Mouse (Mus musculus) layer of hippocampus, postnatal 25 days (tissue): ENCODE measurements around the gene Atp2b4. TPM values are rescaled to one million over a fixed set of nuclear protein-coding genes. Genes with fewer than 3 reads are reported as not detected.
A peak's percentile ranks its signal among the peaks of the same experiment; 100 is the strongest.

ENCODE experiments used
- DNase-seq, 2 experiments: peaks; one replicate each; pipeline ENCODE4 v3.0.0; 2022; ENCODE audit warnings: mixed read lengths in 2 of 2, low spot score in 1 of 2; ENCODE audit errors: extremely low spot score in 1 of 2
- total RNA-seq, 2 experiments: library from RNA; stranded (reverse); gene quantifications; 2 replicates each; pipeline ENCODE4 v1.2.3; 2021

Gene Atp2b4
- total RNA-seq, 2 experiments from 2014 or later: 67.6 to 79.3 TPM

DNA sequence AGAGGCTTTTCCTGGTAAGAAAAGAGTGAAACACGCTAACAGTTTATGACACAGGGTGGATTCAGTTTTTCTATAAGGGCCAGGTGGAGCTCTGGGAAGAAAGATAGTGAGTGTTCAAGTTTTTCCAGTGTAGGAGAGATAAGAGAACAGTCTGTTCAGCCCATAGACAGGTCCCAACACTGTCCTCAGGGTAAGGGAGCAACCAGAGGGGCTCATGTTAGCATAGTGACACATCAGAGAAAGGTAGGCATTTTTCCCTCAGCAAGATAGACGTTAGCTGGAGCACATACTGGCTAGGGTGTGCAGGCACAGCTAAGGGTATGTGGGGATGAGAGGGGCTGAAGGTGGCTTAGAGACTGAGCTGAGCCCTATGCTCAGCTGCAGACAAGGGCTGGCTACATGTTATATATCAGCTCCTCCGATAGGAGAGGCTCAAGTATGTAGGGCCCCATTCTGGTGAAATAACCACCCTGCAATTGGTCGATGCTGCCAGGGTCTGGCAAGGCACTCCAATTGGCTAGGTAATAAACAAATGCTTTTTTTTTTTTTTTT lies 46.4 kb downstream of the Atp2b4 start:
- no peak for DNase-seq

DNA sequence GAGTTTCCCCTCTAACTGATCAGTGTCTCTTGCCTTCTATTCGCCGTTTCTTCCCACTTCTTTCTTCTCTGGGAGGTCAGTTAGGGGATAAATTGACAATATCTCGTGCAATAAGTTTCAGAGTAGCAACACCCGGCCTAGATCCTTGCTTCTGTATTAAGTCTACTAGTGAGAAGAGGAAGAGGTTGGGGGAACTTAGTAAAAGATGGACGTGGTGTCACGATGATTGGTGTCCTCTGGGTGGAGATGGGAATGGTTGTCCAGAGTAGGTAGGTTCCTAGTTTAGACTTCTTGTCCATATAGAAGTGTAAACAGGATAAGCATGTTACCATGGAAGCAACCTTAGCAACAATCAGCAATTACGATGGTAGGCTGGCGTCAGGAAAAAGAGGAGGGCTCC lies 47.5 kb downstream of the Atp2b4 start:
- DNase-seq: no peak

DNA sequence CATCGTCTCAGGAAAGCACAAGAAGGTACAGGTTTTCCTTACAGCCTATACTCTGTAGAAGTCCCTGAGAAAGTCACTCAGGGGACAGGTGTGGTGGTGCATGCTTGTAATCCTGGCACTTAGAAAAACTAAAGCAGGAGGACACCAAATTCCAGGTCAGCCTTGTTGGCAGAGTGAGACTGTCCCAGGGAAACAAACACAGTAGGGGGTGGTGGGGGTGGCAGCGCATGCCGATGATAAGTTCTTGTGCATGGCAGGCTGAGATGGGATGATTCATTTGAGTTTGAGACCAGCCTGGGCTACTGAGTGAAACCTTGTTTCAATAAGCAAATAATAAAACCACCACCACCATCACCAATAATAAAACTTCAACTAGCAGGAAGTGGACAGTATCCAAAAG lies 49.2 kb downstream of the Atp2b4 start:
- no peak for DNase-seq

DNA sequence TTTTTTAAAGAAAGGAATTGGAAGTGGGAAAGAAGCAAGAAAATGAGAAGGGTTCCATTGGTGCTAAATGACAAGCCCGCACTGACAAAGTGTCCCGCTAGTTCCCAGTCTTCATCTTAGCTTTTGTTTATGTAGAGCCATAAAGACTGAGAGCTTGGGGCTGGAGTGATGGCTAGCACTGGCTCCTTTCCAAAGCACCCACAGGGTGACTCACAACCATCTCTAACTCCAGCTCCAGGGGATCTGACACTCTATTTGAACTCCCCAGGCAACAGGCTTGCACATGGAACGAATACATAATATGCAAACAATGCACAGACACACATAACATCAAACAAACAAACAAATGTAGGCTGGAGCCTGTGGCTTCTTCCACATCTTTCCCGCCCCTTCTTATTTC lies 50.9 kb downstream of the Atp2b4 start:
- no peak for DNase-seq

DNA sequence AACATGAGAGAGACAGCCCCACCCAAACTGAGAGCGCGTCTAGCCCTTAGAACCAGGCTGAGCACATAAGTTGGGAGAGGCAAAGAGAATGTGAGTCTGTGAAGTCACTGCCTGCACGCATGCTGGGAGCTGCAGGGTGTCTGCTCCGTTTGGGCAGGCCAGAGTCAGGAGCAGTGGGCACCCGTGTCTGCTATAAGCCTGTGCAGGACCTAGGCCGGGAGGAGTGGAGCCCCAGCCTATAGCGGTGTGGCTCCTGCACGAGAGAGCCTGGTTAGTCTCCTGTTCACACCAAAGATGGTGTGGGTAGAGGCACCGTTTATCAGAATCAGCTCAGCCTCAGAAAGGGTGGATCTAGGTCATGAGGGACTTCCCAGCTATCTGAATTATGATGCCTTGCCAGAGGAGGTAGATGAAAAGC lies 55.8 kb downstream of the Atp2b4 start:
- DNase-seq: no peak

DNA sequence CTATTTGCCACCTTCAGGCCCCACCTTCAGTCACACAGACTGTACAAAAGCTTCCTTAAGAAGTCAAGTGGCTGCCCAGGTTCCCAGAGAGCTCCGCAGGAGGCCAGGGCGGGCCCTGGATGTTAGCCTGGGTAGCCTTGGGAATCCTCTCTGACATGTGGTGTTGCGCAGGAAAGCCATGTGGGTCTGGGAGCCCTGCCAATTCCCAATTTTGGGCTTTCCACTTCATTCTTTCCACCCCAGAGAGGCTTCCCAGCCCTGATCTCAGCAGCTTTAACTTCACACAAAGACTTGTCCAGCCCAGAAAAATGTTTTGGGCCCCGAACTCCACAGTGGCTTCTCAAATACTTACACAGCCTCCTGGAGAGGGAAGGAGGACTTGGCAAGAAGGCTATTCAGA lies 56.2 kb downstream of the Atp2b4 start:
- DNase-seq: peak in 1 of 2 experiments; percentile 48

DNA sequence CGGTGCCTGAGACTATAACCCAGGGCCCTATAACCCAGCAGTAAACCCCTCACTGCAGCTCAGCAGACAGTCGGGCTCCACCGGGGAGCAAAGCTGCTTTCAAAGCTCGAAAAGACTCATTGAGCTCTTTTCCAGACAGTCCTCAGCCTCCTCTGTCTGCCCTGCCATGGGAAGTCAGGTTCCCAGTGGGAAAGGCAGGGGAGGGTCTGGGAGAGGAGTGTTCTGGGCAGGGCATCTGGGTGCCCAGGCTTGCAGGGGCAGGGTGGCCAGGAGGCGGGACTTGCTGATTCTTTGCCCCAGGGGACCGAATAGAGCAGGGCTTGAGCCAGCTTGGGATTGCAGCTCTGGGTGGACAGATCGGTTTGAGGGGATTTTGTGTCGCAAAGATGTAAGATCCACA lies 58.3 kb downstream of the Atp2b4 start:
- DNase-seq: no peak

DNA sequence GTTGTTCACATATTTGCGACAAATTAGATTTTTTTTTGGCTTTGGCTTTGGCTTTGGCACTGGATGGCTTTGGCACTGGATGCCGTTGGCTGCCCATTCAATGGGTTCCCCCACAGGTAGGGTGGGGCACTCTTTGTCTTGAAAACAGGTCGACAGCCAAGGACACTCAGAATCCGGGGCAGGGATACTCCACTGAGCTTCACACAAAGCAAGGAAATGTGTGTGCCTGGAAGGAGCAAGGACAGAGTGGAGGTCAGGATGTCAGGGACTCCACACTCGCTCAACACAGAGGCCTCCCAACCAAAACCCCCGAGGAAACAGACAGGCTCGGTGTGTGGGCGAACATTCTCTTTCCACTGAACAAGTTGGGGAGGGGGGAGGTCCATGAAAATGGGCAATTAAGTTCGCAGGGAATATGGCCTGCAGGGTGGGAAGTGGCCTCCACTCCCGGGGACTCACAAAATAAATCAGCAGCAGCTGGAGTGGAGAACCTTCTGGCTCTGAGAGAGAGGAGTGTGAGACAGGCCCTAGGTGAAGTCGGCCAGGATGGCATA lies 58.9 kb downstream of the Atp2b4 start:
- no peak for DNase-seq

DNA sequence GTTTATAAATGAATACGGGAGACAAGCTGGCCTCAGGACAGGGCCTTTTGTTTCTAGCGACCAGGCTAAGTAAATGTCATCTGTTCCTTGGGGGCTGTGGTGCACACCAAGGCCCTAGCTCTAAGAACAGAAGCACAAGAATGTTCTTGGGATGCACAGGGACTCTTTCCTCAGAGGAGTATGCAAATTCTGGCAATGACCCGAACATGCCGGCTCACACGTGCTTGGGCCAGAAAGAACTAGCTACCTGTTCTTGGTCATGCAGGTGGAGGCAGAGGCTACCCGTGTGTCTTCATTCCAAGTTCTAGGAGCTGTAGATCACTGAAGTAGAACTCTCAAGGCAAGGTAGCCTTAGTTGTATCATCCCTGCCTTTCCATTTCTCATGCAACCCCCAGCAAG lies 59.7 kb downstream of the Atp2b4 start:
- DNase-seq: no peak

DNA sequence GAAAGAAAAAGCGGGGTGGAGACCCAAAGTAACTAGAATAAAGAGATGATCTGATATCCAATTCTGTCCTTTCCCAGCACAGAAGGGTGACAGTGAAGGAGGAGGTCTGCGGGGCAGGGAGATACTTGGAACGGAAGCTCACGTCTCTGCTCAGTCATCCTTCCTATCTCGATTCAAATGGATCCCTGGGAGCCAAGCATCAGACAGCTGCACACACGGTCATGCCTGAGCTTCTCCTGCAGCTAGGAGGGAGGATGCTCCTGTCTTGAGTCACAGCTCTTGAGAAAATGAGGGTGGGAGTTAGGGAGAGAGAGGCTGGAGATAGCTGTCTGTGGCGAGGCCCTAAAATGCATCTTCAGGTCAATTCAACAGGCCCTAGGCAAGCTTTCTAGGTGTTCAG lies 64.2 kb downstream of the Atp2b4 start:
- no peak for DNase-seq

DNA sequence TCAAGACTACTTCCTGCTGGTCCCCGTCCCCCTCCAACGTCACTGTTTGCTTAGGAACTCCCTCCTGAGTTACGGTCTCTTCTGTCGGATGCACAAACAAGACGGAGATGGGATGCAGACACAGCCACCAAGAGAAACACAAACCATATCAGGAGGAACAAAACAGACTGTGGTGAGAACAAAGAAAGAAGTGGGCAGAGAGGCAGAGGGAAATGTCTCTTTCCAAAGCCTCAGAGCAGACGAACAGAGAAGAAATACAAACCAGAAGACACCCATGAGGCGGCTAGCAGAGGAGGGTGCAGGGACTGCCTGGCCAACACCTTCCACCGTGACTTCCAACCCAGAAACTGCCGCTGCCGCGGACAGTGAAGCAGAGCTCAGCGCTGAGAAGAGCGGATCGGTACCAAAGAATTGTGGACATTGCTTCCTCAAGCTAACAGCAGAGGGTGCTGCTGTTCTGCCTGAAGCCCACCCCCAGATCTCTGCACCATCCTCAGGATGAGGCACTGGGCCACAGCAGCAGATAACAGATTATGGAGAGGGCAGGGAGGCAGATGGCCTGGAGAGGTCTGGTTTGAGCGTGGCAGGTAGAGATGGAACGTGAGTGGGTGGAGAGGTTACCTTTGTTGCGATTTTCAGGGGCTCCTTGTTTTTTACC lies 64.7 kb downstream of the Atp2b4 start:
- peak; percentile 56 to 69 for DNase-seq

DNA sequence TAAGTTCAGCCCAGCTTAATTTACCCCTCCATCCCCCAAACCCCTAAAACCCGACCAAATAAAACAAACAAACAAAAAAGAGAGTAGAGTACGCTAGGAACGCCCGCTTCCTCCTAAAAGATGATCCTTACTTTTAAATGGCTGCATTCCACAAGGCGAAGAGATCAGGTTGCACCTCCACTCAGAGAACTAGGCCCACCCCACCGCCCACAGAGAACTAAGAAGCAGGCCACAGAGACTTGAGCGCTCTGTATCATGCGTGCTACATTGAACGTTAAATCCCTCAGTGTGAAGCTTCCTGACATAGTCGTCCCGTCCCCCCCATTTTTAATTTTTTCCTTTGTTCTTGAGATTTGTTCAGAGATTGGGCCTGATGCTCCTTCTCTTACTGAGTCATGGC lies 68.0 kb downstream of the Atp2b4 start:
- no peak for DNase-seq

DNA sequence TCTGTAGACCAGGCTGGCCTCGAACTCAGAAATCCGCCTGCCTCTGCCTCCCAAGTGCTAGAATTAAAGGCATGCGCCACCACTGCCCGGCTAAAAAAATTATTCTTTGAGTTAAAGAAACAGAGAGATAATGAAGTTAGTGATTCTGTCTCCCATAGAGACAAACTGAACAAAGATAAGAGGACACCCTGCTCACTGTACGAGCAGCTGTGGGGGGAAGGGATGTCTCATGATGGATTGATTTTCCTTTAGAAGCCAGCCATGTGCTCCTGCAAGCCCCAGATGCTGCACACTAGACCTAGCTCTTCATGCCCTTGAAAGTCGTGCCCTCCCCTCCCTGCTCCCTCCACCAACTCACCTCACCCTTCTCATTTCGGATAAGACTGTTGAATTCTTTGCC lies 72.5 kb downstream of the Atp2b4 start:
- no peak for DNase-seq

DNA sequence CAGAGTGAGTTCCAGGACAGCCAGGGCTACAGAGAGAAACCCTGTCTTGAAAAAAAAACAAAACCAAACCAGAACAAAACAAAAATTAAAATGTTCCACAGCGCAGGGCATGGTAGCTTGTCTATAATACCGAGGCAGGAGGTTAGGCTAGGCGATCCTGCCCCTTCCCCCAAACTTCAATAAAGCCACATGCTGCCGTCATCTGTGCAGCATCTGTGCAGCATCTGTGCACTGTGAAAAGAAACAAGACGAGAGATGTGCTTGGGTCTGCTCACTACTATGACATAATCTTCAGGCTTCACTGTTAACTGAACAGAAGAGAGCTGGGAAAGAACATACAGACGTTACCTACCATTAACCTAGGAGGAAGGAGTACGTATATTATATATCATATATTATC lies 80.5 kb downstream of the Atp2b4 start:
- DNase-seq: no peak

DNA sequence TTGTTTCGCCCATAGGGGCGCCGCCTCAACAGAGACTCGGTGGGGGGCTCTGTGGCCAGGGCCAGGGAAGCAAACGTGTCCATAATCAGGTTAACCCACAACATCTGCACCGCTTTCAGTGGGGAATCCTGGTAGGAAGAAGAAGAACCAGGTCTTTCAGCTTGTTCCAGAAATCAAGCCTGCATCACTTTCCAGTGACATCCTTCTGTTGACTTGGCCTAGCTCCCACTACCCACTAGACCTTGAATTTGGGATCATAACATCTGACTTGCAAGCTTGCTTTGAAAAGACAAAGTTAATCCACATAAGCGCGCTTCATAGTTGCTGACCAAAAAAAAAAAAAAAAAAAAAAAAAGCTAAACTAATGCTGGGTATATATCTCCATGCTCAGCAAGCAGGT lies 82.1 kb downstream of the Atp2b4 start:
- no peak for DNase-seq

DNA sequence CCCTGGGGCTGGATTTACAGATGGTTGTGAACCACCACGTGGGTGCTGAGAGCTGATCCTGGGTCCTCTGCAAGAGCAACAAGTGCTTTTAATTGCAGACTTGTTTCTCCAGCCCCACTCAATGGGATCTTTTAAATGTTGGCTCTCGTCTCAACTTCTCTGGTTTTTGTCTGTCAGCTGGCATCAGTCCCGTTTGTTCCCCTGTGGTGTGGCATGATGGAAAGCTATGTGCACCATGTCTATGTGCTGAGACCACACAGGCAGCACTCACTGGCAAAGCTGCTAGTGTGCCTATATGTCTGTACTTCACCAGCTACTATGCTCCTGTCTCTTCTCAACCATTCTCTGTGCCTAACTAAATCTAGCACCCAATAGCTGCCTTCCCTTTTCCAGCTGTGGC lies 82.5 kb downstream of the Atp2b4 start:
- no peak for DNase-seq

DNA sequence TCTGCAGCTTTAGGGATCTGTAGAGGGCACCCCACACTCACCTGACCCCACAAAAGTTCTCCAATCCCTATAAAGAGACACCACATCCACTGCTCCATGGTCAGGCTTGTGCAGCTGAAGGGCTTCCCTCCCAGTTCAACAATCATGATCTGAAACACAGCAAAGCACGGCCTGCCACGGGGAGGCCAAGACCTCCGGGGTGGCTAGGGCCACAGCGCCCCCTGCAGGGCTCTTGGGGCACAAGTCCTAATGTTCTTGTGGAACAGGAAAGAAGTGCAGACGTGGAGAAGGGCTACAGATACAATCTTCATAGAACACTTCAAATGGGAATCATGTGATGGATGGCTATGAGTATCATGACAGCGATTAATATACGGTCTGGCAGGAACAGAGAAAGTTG lies 84.4 kb downstream of the Atp2b4 start:
- peak in 1 of 2 experiments; percentile 23 for DNase-seq

DNA sequence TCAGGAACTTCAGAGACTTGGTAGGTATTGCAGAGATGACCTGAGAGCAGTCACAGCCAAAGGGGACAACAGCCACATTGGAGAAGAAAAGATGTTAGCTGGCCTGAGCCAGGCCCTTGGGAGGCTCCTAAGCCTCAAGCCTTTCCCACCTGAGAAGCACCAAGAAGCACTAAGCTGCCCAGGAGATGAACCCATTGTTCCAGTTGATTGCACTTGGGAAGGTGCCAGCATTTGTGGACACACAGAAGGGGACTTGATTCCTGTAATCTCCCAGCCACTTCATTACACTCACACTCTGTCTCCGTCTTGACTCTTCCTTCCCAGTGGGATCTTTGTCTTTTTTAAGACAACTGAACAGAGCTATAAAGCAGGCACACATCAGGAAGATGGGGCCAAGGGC lies 85.7 kb downstream of the Atp2b4 start:
- DNase-seq: no peak

DNA sequence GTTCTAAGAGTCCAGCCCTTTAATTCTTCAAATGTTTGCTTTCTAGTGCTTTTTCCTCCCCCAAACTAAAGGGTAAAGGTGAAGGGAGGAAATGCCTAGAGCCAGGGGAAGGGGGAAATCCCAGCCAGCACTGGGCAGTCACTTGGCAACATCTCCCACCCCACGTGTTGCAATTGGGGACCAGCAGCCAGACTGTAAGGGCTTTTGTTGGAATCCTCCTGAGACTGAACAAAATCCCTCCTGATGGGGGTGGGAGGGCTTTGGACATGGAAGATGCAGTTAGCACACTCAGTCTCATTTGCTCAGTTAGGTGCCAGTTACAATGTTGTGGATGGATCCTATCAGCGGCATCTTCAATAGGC lies 87.9 kb downstream of the Atp2b4 start:
- DNase-seq: no peak

DNA sequence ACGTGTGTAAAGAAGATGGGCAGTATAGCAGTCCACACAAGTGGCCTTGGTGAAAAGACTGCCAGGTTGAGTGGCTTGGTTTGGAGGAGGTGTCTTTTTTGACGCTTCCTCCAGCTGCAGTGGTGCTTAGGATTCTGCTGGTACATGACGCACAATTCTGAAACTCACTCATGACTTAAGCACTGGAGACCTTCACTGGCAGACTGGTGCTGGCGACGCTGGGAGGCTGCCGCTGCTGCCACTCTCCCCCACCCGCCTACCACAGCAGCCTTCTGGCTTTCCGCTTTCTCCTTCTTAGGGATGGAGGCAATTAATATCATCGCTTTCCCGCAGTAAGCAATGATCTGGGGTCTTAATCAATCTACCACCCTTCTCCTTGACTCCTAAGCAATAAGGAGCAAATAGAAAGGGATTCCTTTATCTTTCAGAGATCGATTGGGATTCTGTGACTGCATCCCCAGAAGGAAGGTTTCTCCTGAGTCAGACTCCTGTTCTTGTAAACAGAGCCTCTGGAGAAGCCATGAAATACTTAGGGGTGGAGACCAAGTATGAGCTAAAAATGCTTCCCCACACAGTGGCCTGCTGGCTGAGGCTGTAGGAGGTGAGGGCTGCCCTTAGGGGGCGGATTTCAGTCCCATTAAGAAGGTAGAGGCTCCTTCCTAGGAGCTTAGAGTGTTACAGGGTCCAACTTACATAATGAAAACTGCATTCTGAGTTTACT lies 88.4 kb downstream of the Atp2b4 start:
- DNase-seq: no peak

DNA sequence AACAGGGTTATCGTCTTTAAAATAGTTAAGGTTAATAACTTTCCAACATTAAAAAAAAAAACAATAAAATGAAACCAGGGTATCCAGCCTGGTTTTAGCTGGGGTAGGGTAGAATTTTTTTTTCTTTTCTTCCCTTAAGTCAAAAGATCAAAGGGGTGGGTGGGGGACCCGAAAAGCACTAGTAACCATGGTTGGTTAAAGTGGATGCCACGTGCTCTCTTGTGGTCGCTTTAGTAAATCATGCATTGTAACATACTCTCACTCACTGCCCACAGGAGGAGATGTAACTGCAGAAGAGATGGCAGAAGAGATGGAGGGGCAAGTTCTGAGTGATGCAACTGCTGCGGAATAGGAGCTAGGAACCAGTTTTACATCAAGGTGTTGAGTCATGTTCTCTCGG lies 89.5 kb downstream of the Atp2b4 start:
- no peak for DNase-seq

DNA sequence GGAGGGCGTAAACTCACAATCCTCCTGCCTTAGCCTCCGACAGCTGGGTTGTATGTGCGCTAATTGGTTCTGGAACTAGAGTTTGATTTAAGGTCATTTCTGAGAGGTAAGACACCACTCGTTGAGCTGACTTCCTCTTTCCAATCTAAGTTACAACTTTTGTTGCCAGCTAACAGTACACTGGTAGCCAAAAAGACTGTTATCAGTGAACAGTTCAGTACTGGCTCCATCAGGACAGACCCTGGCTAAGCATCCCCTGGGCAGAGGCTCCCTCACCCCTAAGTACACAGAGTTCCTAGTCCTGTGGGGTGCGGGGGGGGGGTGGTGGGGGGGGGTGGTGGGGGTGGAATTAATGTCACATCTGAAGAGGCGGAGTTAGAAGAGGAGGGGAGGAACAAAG lies 89.9 kb downstream of the Atp2b4 start:
- no peak for DNase-seq
